Mouse (Mus musculus): Measurements from ENCODE around the gene Pgk1. TPM values are rescaled to one million over a fixed set of nuclear protein-coding genes. Genes with fewer than 3 reads are reported as not detected.
A peak's percentile ranks its signal among the peaks of the same experiment; 100 is the strongest.

The Pgk1 gene
- 1,000 to 10,000 TPM; 1,203 to 1,320 TPM for total RNA-seq (2021)
- long read RNA-seq, experiment 1, transcript Pgk1-201 (11 exons, 1,825 nt) = major isoform, 605 of 1,034 reads
- long read RNA-seq, experiment 1, partial matches to known transcripts = 416 of 1,034 reads
- long read RNA-seq, experiment 1, other reads (novel, unspliced or antisense) = 13 of 1,034 reads
- long read RNA-seq, experiment 2, transcript Pgk1-201 (11 exons, 1,825 nt) = major isoform, 510 of 680 reads
- long read RNA-seq, experiment 2, partial matches to known transcripts = 145 of 680 reads
- long read RNA-seq, experiment 2, other reads (novel, unspliced or antisense) = 25 of 680 reads

DNA sequence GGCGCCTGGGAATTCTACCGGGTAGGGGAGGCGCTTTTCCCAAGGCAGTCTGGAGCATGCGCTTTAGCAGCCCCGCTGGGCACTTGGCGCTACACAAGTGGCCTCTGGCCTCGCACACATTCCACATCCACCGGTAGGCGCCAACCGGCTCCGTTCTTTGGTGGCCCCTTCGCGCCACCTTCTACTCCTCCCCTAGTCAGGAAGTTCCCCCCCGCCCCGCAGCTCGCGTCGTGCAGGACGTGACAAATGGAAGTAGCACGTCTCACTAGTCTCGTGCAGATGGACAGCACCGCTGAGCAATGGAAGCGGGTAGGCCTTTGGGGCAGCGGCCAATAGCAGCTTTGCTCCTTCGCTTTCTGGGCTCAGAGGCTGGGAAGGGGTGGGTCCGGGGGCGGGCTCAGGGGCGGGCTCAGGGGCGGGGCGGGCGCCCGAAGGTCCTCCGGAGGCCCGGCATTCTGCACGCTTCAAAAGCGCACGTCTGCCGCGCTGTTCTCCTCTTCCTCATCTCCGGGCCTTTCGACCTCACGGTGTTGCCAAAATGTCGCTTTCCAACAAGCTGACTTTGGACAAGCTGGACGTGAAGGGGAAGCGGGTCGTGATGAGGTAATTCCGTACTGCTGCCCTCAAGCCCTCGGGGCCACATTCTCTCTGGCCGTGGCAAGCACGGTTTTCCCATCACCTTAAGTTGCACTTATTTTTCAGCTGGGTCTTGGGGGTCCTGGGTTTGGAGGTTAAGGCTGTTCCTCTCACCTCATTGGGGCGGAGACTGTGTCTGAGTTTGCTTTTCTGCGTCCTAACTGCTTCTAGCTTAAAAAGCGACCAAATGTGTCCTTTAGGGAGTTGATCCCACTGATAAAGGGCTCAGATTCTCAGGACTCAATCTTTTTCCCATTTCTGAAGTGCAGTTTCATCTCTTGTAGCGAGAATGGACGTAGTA lies at the start of gene Pgk1:
Gene Pgk1 (plus strand): TSS at position 388 of the 937 bp plus-strand sequence.
- peak; percentile 93 for DNase-seq

DNA sequence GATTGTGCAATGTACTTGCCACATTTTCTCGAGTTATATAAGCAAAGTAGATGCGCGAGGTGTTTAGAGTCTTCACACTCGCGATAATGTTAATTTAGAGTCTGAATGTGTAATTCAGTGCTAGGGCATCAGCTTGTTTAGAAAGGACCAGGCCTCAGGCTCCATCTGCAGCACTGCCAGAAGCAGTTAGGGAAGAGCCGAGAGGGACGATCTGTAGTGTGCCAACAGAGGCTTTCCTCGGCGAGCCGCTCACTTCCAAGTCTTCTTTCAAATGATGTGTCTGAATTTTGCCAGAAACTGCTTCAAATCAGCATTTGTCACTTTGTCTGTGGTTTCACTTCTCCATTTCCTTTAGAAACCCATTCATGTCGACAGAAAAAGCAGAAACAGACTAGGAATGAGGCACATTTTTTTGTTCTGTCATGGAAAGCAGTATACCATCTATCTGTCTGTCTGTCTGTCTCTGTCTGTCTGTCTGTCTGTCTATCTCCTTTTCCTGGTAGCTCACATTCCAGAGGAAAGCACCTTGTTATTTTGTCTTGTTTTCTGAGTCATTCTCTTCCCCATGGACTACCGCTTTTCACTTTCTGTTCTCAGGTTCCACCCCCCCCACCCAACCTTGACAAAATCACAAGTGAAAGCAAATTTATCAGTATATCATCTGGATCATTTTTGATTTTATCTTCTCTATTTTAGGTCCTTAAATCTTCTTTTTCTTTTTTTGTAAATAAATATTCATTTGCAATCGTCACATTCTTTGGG lies 47.4 kb upstream of the Pgk1 start:
- DNase-seq = no peak

GRCm38 (mm10) chrX:106142936-106143335 lies 44.0 kb upstream of the Pgk1 start, which contains the start of gene Tlr13:
Gene Tlr13 (plus strand): TSS chrX:106143204.
- DNase-seq = no peak

- no peak for DNase-seq
Measured at GRCm38 (mm10) chrX:106148185-106148584, 38.7 kb upstream of the Pgk1 start.

DNA sequence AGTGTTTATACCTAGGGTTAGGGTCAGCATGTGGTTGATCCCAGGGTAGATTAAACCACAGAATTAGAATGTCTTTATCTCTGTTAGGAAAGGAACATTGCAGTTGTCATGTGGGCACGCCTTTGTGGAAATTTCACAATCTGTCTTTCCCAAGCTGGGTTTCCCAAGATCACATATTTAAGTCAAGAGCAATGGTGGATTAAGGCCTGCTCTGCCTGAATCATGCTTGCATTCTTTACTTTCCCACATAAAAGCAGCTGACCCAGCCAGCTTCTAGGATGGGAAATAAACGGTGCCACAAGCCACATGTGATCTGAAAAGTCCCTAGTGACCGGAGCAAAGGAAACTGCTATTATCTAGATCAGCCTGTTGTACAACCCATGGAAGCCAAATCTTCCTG lies 37.4 kb upstream of the Pgk1 start:
- no peak for DNase-seq

DNA sequence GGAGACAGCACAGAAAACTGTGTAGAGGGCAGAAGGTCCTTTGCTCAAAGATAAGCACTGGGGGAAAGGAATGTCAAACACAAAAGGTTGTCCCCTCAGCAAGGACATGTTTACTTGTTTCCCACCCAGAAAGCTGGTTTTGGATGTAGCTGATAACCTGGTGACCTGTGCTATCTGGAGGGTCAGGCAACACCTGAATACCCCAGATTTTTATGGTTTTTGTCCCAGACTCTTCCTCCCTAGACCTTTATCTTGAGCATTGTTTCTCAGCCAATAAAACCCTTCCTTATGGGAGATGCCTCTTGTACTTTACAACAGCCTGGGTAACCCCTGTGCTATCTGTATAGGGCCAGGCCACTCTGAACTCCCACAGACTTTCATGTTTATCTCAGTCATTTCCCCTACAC lies 32.7 kb upstream of the Pgk1 start:
- DNase-seq = no peak

- DNase-seq = no peak
Measured at GRCm38 (mm10) chrX:106155892-106156291, 31.0 kb upstream of the Pgk1 start.

- no peak for DNase-seq
Measured at GRCm38 (mm10) chrX:106163995-106164394, 22.9 kb upstream of the Pgk1 start.

DNA sequence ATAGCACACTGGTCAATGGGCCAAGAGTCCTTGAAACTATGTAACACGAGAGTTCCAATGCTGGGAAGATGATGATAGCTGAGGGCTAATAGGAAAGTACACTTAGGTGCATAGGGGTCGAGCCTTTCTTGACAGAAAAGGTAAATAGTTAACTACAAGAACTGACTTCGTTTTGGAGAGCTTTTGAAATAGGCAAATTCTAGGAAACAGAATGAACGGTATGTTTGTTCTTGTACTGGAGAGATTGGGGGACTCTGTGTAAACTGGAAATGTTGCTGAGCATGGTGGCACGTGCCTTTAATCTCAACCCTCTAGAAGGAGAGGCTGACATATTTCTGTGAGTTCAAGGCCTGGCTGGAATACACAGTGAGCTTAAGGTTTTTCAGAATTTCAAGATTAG lies 22.3 kb upstream of the Pgk1 start:
- no peak for DNase-seq

GRCm38 (mm10) chrX:106165089-106165488 lies 21.8 kb upstream of the Pgk1 start:
- DNase-seq = no peak

DNA sequence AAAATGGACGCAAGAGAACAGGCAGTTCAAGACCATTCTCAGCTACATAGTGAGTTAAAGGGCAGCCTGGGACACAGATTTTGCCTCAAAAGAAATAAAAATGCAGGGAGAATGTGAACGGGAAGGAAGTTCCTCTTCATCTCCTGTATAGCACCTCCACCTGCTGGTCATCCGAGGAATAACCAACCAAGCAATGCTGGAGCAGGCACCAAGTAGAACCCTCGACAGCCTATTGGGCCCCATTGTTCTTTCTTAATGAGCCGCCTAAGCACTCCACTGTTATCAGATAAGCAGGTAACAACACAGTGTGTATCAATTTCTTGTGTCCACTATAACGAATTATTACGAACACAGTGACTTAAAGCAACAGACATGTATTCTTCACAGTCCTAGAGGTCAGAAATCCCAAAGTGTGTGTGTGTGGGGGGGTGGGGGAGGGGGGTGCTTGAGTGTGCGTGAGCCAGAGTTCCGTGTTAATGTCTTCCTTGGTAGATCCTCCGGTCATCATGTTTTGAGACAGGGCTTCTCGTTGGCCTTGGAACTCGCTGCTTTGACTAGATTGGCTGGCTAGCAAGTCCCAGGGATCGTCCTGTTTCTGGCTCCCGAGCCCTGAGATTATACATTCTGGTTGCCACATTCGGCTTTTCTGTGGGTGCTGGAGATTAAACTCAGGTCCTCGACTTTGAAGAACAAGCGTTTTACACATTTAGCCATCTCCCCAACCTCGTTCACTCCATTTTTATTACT lies 15.6 kb upstream of the Pgk1 start:
- DNase-seq = peak; percentile 43

DNA sequence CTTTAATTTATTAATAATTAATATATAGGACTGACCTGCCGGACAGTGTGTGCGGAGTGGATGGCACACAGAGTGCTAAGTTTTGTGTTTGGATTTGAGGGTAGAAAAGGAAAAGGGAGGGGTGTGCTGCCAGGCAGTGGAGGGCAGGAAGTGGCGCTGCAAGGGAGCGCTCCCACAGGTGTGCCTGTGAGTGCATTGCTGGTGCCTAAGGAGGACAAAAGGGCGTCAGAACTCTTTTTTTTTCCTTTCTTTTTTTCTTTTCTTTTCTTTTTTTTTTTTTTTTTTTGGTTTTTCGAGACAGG lies 15.1 kb upstream of the Pgk1 start:
- no peak for DNase-seq

- no peak for DNase-seq
Measured at GRCm38 (mm10) chrX:106176331-106176730, 10.6 kb upstream of the Pgk1 start.

DNA sequence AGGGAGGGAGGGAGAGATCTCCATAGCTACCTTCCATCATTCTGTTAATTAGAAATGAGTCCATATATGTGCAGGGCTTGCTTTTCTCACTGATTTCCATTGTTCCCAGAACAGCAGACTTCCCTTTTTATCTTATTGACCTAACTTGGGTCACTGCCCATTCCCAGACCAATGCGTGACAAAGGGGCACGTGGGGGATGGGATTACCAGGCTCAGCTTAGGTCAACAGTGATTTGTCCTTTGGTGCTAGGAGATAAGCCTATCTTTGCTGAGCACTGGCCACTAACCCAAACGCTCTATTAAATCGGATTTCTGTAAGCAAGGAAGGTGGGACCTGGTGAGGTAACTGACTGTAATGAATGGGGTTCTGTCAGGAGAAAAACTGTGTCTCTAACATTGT lies 2.6 kb upstream of the Pgk1 start:
- DNase-seq = no peak

DNA sequence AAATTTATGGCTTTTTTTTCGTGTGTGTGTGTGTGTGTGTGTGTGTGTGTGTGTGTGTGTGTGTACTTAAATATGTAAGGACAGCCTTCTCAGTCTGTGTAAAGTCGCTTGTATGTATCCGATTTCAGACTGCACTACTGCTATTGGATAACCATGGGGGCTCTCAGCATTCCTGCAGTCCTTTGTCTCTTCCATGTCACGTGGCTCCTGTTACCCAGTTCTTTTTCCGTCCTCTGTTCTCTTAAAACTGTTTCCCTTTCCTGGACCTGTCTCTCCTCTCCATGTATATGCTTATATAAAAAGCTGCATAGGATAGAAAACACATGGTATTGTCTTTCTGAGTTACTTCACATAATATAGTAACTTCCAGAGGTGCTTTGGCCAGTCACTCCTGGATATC lies 1.2 kb upstream of the Pgk1 start:
- no peak for DNase-seq

DNA sequence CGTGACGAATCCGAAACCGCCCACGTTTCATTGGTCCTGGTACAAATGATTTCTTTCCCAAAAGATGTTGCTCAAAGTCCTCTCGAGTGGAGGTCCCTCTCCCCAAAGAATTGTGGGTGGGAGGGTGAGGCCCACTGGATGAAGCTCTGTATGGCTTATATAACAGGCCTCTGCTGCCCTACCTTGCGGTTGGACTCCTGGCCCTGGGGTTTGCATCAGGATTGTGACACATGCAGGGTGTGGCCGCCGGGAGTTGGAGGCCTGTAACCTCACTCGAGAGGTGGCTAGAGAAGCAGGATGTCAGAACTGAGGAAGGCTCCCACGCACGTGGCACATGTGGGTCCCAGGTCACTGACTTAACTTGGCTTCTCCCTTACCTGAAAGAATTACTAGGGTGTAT lies 837 bp downstream of the Pgk1 start:
- DNase-seq = peak; percentile 32

DNA sequence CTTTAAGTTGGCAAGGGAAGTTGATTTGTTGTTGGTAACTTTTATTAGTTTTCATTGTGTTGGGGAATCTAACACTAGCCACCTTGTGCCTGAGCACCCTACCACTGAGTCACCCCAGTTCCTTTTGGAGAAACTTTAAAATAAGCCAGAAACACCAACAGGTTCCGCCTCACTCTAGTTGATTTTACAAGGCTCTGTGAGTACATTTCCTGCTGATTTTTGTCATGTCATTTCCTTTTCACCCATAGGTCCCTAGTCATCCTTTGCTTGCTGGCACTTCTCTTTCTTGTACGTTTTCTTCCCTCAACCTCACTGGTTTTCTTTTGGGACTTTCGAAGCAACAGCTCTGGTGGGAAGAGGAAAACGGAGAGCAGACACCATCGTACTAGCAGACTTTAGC lies 2.5 kb downstream of the Pgk1 start:
- no peak for DNase-seq

DNA sequence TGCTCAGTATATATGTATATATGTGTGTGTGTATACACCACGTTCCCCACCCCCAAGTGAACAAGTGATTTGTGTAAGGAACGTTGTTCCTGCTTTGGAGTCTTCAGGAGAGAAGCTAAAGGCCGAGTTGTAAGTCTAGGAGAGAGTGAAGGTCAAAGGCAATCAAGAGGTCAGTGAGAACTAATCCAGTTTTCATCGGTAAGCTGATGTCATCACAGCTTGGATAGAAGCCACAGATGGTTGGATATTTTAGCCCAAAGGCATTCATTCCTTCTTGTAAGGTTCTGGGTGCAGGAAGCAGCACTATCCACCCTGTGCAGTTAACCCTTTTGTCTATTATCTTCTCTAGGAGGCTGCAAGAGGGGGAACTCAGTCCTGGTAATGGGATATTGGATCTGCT lies 3.2 kb downstream of the Pgk1 start:
- DNase-seq = no peak

DNA sequence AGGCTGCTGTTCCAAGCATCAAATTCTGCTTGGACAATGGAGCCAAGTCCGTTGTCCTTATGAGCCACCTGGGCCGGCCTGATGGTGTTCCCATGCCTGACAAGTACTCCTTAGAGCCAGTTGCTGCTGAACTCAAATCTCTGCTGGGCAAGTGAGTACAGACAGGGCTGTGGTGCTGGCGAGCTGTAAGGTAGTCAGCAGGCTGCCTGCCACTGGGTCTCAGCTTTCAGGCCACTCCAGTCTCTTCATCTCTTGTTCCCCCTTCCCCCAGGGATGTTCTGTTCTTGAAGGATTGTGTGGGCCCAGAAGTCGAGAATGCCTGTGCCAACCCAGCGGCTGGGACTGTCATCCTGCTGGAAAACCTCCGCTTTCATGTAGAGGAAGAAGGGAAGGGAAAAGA lies 7.5 kb downstream of the Pgk1 start:
- peak; percentile 71 for DNase-seq

DNA sequence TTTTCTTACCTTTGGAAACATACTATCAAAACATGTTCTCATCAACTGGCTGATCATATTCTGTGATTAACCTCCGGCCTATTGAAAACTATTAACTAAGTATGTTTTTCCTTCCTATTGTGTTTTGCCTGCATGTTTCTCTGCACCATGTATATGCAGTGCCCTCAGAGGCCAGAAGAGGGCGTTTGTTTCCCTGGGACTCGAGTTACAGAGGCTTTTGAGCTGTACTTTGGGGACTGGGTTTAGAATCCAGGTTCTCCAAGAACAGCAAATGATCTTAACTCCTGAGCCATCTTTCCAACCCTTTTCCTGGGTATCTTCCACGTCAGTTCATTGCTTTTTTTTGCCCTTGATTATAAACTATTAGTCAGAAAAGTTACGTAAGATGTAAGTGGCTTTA lies 10.4 kb downstream of the Pgk1 start:
- DNase-seq = no peak

GRCm38 (mm10) chrX:106198904-106199303 lies 12.0 kb downstream of the Pgk1 start:
- DNase-seq = no peak

- DNase-seq = no peak
Measured at GRCm38 (mm10) chrX:106209100-106209499, 22.2 kb downstream of the Pgk1 start.
